Mouse (Mus musculus): ENCODE measurements at regions not wholly inside any gene's neighbourhood (a gene's known extent, or its start where the extent isn't known, plus 50 kb on each side); places are given as distances from the start of the nearest gene placed in this dataset.
A peak's percentile ranks its signal among the peaks of the same experiment; 100 is the strongest.

DNA sequence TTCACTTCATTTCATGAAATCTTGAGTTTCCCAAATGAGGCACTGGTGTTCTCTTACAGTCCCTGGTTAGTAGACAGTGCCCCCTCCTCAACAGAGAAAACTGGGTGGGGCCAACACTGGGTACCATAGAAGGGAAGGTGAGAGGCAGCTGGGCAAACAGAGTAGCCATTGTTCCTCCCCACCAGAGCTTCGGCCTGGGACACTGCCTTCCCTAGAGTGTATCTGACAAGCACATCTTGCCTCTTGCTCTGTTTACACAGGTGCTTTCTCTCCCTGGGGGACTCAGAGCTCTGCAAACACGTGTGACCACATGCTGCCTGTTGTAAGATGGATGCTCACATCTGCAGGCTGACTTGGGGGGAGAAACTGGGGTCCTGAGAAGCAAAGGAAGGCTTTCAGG, 100.8 kb upstream of the Tnp1 start:
- no peak for DNase-seq (ENCODE audit: low read depth)

DNA sequence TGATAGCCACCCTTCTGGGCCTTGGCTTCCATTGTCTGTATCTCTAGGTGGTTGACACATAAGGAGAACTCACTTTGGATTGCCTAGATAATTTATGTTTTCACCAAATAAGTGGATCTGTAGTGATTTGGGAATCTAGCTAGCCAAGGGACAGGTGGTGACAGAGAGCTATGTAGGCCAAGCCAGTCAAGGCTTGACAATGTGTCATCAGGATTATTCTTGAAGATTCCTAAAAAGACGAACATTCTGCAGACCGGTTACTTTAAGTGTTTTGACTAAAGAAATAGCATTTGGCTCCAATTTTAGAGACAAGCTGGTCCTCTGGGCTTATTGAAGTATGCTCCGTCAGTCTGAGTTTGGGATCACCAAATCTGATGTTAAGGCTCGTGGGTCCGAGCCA, 100.1 kb upstream of the Tnp1 start:
- no peak for DNase-seq (ENCODE audit: low read depth)

DNA sequence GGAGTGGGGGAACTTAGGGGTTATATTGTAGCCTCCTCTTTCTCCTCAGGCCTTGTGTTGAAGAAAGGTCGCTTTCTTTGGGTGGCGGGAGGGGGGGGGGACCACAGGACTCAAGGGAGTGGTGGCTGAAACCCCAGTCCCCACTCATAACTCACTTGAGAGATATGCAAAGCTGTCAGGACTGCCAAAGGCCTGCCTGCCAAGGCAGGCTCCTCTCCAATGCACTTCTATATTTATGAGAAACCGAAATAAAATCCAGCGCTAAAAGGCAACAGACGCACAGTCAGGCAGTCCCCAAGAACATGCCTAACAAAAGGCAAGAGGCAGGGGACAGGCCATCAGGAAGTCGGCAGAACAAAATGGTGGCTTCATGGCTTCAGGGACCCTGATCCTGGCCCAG, 97.4 kb upstream of the Tnp1 start:
- DNase-seq (ENCODE audit: low read depth) = no peak

DNA sequence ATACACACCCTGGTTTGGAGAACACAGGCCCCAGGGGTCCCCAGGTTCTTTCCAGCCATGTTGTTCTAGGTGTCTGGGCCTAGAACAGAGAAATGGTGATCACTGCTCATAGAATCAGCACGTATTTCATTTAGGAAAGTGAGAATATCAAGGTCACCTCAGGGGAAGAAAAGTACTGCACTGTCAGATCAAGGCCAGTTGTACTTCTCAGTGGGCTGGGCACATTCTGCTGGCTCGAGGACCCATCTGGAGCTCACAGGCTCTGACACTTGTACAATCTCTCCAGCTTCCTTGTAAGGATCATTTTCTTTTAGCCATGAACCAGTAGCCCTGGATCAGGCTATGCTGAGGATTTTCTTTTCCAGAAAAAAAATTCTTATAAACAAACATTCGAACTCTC, 97.0 kb upstream of the Tnp1 start:
- no peak for DNase-seq (ENCODE audit: low read depth)

DNA sequence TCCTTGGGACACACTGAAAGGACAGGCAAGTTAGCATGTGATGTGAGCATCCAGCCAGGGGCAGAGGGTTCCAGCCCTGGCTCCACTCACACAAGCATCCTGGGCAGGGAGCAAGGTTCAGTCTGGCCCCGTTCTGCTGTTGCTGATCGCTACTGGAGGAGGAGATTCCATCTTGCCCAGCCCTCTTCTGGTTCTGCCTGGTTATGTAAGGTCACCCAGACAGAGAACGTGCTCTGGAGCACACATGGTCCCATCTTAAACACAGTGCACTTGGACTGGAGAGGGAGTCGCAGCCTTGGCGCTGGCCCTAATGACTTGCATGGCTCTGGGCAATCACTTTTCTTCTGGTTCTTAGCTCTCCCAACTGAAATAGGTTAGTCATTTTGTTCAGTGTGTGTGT, 96.2 kb upstream of the Tnp1 start:
- DNase-seq (ENCODE audit: low read depth) = peak; percentile 27

DNA sequence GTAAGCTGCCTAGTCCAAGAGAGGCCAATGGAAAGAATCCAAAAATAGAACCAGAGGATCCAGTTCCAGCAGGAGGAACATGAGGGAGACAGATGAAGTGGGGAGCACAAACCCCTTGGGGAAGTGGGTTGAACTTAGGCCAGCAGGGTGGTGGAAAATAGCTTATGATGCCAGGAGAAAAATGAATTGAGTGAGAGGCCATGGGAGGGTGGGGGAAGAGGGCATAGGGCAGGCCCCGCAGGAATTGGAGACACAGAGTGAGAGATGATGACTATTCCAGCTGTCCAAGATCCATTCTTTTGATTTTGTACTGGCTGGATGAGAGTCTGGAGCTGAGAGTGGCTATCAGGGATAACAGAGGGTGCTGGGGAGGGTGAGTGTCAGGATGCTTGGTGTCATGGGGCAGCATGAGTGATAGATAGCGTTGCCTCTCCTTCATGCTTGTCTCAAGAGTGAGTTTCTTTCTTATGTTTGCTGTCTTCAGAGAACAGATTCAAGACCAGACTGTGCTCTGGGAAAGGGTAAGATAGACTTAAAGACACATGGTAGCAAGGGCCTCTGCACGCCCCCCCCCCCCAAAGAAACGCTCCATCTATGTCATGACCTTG, 90.3 kb upstream of the Tnp1 start:
- no peak for DNase-seq (ENCODE audit: low read depth)

DNA sequence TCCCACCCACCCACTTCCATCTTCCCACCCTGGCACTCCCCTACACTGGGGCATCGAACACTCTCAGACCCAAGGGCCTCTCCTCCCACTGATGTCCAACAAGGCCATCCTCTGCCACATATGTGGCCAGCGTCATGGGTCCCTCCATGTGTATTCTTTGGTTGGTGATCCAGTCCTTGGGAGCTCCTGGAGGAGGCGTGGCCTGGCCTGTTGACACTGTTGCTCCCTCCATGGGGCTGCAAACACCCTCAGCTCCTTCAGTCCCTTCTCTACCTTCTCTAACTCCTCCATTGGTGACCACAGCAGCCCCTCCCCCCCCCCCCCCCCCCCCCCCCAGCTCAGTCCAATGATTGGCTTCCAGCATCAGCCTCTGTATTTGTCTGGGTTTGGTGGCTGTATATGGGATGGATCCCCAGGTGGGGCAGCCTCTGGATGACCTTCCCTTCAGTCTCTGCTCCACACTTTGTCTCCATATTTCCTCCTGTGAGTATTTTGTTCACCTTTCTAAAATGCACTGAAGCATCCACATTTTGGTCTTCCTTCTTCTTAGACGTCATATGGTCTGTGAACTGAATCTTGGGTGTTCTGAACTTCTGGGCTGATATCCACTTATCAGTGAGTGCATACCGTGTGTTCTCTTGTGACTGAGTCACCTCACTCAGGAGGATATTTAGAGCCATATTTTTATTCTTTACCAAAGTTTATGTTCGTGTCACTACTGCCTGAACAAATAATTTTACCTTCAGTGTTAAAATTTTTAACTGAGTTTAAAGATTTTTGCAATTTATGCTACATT, 82.1 kb upstream of the Tnp1 start:
- DNase-seq (ENCODE audit: low read depth) = no peak

DNA sequence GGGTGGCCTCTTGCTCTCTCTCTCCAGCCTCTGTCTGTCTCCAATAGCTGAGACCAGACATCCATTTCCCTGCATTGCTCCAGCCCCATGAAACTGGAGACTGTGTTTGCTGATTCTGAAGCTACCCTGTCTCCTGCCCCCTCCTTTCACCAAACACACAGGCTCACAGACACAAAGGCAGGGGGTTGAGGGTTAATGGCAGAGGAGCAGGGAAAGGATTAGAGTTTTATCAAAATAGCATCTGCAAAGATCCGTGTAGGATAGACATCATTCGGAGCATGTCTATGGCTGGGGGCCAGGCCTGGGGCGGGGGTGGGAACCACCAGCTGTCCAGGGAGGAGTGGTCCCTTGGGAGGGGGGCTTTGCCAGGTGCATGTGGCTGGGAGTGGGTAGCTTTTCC, 73.9 kb upstream of the Tnp1 start:
- no peak for DNase-seq (ENCODE audit: low read depth)

DNA sequence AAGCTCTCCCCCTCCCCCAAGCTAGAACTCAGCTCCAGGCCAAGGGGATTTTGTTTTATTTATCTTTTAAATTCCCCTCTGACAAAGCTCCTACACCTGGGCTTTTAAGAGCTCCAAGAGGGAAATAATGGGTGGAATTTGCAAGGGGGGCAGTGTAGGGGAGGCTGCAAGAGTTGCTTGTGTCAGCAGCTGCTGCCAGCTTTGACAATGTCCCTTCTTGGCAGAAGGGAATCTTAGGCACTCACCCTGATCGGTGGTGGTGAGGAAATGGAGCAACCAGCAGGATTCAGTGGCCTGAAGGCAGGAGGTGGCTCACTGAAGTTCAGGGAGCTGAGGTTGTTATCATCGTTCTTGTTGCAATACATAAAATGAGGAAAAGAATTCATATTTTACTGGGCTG, 72.8 kb upstream of the Tnp1 start:
- DNase-seq (ENCODE audit: low read depth) = no peak

DNA sequence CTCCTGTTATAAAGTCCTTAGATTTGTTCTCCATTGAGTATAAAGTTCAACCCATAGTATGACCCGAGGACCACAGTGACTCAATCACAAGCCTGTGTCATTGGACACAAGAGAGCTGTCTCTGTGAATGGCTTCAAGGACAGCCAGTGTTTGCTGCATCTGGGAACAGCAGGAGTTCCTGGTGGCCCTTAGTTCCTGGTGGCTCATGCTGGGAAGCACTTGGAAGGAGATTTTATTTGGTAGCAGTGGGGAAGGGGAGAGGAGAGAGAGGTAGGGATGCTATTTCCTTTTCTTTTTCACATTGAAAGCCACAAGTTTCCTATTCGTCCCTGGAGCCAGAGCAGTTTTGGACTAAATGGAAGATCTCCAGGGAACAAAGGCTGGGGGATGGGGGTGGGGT, 69.2 kb upstream of the Tnp1 start:
- DNase-seq (ENCODE audit: low read depth) = no peak

DNA sequence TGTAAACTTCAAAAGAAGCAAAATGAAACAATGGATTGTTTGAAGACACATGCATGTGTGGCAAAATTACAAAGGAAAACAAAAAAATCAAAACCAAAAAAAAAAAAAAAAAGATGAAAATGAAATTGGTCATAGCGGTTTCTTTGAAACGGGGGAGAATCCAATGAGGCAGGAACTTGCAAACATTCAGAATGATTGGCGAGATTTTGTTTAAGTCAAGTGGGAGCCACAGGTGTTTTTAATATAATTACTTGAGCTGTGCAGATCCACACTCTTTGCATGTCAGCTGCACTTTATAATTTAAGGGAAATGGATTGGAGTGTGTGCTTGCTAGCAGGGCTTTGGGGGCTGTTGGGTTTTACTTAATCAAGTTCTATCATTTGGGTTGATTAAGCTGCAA, 67.7 kb upstream of the Tnp1 start:
- no peak for DNase-seq (ENCODE audit: low read depth)

DNA sequence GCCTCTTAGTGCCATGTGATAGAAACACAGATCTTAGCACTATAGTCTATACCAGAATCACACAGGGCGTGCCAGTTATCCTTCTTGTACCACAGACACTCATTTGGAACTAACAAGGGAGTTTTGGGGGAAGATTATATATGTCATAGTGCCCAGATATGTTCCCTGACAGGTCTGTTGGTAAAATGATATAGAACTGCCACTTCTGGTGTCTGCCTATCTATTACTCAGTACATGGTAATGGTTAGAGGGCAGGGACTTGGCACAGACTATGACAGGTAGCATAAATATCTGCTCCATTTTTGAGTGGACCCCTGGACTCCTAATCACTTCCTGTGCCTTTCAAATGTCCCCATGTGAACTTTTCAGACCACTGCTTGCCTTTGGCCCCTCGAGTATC, 63.8 kb upstream of the Tnp1 start:
- DNase-seq (ENCODE audit: low read depth) = no peak

DNA sequence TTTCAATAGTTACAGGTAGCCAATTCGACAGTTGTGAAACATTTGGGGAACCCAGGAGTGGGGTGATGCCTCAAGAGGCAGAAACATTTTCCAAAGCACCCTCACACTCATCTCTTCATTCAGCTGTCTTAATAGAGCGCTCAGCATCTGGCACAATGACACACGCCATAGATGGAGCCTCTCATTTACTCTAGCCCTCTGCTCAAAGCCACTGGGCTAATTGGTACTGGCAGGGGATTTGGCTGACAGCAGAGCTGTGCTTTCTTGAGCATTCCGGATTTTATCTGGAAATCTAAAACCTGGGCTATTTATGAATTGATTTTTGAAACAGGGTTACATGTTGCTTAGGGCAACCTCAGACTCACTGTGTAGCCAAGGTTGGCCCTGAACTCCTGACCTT, 61.4 kb upstream of the Tnp1 start:
- DNase-seq (ENCODE audit: low read depth) = no peak

DNA sequence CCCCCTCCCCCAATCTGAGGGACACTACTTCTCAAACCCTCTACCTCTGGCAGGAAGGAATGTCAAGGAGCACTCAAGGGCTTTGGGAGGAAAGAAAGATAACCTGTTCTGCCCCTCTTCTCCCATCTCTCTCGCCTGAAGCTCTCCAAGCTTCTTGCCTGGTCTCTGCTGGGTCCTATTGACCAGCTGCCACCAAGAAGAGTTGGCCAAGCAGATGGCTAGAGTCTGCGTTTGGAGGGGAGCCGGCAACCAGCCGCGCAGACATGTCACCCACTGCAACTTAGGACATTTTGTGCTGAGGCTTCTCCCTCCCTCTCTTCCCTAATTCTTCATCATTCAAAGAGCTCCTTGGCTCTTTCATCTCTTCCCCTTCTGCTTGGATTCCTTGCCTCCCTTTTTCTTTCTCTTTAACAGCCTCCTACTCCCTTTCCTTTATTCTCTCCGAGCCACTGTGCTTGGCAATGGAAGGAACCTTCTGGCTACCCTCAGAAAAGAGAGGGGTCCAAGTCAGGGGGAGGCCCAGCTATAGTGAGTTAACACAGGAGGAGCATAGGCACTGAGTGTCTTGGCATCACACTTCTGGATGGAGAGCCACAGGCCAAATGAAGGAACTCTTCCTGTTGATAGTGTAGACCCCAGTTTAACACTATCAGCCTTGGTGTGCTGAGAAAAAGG, 60.1 kb upstream of the Tnp1 start:
- DNase-seq (ENCODE audit: low read depth) = no peak

DNA sequence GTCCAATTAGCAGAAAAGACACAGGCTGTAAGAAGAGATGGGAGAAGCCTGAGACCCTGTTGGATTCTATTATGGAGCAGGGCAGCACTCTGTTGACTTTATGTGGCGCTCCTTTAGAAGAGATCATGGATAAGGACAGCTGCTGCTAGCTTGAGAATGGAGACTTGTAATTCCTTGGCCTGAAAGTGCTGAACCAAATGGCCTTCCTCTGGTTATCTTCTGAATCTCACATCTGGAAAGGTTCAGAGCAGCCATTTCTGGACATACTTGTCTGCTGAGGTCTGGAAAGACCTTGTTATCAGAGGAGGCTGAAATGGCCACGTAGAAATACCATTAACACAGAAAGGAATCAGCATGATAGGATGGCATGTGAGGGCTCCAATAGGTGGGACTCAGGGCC, 59.5 kb upstream of the Tnp1 start:
- DNase-seq (ENCODE audit: low read depth) = no peak

DNA sequence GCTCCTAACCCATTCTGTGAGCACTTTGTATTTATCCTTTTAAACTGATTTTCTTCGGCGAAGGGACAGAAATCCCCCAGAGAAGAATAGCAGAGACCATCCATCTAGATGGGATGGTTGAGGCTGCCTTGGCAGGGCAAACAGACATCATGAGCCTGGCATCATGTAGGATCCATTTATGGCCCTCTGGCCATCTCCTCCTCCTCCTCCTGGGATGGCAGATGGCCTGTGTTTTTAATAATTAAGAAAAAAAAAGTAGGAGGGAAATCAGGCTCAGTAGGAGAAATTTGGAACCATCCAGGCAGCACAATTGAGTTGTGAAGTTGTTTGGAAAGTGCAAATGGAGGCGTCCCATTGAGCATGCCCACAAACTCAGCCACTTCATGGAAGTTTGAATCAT, 58.8 kb upstream of the Tnp1 start:
- no peak for DNase-seq (ENCODE audit: low read depth)

DNA sequence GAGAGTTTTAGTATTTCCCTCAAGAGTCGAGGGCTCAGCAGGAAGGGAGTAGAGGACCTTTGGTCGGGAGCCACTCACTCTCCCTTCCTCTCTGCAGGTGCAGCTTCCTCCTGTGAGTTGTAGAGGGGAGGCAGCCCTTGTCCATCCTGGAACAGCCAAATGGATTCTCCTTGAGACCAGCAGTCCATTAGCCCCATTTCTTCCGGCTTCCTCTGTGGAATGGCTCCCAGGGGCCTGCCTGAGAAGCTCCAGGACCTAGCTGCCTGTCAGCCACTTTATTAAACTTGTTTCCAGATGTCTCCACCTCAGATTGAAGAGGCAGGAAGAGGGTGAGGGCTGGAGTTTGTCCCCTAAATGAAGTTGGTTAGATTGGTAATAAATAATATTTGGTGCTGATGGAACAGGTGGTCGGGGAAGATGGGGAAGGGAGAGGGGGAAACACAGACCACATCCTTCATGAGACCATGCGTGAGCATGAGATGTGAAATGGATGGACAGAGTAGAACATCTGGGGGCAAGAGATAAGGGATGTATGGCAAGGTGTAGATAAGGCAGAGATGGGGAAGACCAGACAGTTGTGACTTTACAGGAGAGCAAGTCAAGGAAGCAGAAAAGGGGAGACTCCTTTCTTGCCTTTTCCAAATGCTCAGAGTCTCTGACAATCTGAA, 56.7 kb upstream of the Tnp1 start:
- no peak for DNase-seq (ENCODE audit: low read depth)

DNA sequence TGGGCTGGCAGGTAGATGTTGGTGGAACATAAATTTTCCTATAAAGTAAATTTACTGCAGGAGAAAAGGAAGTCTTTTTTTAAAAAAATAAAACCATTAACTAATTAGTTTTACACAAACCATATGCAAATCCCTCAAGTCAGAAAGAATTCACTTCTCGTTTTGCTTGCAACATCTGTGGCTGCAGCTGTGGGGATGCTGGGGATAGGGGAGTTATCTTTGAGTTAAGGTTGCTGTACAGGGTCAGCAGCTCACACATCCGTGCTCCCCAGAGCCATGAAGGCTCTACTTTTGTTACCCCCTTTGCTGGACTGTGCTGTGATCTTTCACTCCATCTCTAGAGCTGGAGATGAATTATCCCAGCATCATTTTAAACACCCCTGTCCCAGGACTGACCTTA, 54.4 kb upstream of the Tnp1 start:
- no peak for DNase-seq (ENCODE audit: low read depth)
